Mouse (Mus musculus): ENCODE measurements around the gene Tmem265. TPM values are rescaled to one million over a fixed set of nuclear protein-coding genes. Genes with fewer than 3 reads are reported as not detected.

Tmem265 gene
- polyA plus RNA-seq, 1 experiment = not detected

DNA sequence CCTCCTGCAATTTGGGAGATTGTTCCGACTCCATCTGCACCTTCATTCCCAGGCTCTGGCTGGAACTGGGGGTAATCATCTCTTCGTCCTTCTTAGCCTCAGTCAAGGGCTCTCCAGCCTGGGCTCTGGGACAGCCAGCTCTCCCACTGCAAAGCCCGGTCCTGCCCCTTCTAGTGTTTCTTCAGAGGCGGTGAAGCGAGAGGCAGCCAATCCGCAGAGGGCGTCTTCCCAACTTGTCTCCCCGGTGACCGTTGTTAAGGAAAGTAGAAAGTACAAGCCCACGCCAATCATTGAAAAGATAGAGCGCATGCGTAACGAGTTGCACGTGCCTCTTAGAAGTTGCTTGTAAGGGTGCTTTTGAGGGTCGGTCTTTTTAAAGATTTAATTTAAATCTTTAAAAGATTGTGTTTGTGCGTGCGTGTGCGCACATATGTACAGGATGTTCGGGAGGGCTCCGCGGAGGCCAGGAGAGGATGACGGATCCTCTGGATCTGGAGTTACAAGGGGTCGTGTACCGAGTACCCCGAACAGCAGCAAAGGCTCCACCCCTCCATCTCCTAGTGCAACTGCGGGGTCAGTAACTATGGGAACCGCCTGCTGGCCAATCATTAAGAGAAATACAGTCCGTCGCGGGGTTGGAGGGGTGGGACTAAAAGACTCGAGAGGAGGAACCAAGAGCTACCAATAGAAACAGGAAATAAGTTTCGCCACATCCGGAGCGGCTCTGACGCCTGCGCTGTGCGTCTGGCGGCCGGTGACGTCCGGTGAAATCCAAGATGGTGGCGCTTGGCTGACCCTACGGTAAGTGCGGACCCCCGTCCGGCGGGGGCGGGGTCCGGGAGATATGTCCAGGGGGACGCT lies 27.1 kb downstream of the Tmem265 start, which contains the start of the genes Ccdc189 and Rnf40:
Gene Ccdc189 (minus strand): TSS at position 585 of the 861 bp plus-strand sequence.
Gene Rnf40 (plus strand): TSS at position 757 of the 861 bp plus-strand sequence.
- peak; percentile 96 to 98 for DNase-seq (ENCODE audit: extremely low spot score in 1 of 2, low spot score in 1 of 2)

DNA sequence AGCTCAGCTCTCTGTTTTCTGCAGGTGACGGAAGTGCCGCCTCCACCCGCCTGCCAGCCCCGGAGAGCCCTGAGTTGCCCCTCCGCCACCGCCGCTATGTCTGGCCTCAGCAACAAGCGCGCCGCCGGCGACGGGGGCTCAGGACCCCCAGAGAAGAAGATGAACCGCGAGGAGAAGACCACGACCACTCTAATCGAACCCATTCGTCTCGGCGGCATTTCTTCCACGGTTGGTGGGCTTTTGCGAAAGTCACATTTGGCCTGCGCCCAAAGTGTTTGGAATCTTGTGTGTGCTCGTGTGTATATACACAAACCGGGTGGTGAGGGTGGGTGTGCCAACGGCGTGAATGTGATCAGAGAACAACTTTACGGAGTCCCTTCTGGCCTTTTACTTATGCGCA lies 27.7 kb downstream of the Tmem265 start:
- no peak for DNase-seq (ENCODE audit: extremely low spot score in 1 of 2, low spot score in 1 of 2)

DNA sequence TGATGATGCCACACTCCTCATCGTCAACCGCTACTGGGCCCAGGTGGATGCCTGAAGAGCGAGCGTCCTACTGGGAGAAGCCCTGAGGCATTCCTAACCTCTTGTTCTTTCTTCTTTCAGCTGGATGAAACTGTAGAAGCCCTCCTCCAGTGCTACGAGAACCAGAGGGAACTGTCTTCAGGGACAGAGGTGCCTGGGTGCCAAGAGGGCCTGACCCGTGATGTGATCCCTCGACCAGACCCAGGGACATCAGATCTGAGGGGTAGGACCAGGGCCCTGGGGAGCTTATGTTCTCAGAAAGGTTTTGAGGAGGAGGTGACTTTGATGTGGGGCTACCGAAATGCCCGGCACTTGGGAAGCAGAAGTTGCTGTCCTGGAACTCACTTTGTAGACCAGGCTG lies 28.4 kb downstream of the Tmem265 start:
- no peak for DNase-seq (ENCODE audit: extremely low spot score in 1 of 2, low spot score in 1 of 2)

DNA sequence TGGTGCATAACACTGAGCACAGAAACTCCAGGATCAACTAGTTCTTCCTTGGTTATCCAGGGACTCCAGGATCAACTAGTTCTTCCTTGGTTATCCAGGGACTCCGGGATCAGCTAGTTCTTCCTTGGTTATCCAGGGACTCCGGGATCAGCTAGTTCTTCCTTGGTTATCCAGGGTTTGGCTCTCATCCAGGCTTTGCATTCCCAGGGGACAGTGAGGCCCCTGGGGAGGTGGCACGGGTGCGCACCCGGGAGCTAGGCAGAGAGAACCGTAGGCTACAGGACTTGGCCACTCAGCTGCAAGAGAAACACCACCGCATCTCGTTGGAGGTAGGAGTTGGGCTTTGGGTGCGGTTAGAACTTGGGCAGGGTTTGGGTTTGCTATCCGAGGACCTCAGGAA lies 29.9 kb downstream of the Tmem265 start:
- no peak for DNase-seq (ENCODE audit: extremely low spot score in 1 of 2, low spot score in 1 of 2)

DNA sequence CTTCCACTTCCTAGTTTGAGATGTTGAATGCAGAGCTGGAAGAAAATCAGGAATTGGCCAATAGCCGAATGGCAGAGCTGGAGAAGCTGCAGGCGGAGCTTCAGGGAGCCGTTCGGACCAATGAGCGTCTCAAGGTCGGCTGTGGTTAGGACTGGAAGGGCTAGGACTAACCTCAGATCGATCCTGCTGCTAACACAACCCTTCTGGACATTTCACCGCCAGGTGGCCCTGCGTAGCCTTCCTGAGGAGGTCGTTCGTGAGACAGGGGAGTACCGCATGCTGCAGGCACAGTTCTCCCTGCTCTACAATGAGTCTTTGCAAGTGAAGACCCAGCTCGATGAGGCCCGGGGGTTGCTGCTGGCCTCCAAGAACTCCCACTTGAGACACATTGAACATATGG lies 31.4 kb downstream of the Tmem265 start:
- no peak for DNase-seq (ENCODE audit: extremely low spot score in 1 of 2, low spot score in 1 of 2)

DNA sequence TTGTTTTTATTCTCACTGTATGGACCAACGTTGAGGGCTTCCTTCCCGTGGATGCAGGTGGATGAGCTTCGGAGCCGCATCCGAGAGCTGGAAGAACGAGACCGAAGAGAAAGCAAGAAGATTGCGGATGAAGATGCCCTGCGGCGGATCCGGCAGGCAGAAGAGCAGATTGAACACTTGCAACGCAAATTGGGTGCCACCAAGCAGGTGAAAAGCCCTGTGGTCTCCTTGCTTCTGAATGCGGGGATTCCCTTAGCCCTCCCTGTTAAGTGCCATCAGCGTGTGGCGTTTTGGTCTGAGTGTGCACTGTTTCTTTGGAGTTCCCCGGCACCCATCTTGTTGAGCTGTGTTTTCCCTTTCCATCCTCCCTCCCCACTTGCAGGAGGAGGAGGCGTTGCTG lies 35.6 kb downstream of the Tmem265 start:
- DNase-seq (ENCODE audit: extremely low spot score in 1 of 2, low spot score in 1 of 2) = no peak

DNA sequence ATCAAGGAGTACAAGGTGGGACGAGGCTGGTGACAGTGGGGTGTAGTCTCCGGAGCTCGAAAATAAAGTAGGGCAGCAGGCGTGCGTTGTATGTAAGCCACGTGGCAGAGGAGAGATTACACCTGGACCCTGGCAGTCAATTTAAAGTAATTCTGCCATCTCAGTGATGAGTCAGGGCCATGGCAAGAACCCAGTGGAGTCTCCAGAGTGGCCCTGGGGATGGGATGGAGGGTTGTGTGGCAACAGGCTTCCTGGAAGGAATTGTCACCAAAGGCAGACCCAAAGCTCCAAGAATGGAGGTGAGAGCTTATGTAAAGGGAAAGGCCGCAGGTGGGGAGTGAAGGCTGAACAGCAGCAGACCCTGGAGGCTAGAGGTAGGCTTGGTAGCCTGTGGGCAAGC lies 39.4 kb downstream of the Tmem265 start:
- no peak for DNase-seq (ENCODE audit: extremely low spot score in 1 of 2, low spot score in 1 of 2)

DNA sequence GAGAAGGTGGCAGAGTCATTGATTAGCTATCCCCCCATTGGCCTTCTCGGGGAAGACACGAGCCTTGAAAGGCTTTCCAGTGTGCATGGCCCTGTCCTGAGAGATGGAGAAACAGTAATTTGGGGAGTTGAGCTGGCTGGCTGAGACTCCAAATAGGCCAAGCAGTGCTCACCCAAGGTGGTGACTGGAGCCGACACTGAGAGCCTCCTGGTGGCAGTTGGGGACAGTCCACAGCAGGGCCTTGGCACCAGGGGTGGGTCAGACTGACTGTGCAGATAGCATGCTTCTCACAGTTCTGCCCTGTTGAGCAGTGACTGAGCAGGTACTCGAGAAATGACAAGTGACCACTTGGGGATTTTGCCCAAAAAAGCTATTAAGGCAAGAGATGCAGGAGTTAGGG lies 40.5 kb downstream of the Tmem265 start:
- DNase-seq (ENCODE audit: extremely low spot score in 1 of 2, low spot score in 1 of 2) = no peak

DNA sequence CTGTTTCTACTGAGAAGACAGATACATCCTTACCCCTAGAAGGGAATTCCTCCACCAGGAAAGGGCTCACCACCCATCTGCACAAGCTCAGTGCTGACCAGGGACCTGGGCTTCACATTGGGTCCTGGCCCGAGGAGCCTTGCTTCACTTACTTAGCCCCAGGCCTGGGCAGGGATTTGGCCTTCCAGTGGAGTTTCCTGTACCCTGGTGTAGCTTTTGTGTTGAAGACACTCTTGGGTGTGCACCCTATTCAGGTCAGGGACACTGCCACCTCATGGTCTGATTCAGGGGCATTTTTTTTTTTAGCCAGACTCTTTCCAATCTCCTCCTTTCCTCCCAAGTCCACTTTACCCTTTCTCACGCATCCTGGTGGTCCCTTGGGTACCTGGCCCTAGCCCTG lies 41.7 kb downstream of the Tmem265 start:
- DNase-seq (ENCODE audit: extremely low spot score in 1 of 2, low spot score in 1 of 2) = no peak

DNA sequence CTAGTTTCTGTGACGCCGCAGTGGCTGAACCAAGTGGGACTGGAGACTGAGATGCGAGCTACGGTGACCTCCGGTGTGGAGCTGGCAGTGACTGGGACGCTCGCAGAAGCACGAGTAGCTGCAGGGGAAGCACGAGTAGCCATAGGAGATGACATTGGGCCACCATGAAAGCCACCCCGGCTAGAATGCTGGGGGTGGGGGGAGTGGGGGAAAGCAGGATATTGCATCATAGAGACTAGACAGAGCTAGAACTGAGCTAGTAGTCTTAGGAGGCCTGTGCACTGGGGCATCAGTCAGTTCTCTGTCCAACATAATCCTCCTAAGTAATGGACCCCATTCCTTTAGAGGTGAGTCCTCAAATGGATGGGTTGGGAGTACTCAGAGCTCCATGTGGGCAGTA lies 43.1 kb downstream of the Tmem265 start:
- no peak for DNase-seq (ENCODE audit: extremely low spot score in 1 of 2, low spot score in 1 of 2)

DNA sequence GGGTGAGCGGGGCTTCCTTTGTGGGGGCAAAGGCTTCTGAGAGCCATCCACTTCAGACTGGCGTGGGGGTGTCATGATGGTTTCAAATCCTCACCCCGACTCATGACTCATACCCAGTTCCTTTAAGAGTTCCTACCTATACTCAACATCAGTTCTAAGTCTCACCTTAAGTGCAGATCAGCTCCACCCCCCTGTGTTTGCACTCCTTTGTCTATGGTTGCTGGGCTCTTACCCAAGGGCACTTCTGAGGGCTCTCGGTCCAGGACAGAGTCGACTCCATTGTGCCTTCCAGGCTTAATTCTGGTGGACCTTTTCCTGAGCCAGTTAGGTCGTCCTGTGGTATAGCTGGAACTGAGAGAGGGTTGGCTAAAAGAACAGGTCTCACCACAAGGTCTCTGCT lies 46.0 kb downstream of the Tmem265 start:
- DNase-seq (ENCODE audit: extremely low spot score in 1 of 2, low spot score in 1 of 2) = no peak

DNA sequence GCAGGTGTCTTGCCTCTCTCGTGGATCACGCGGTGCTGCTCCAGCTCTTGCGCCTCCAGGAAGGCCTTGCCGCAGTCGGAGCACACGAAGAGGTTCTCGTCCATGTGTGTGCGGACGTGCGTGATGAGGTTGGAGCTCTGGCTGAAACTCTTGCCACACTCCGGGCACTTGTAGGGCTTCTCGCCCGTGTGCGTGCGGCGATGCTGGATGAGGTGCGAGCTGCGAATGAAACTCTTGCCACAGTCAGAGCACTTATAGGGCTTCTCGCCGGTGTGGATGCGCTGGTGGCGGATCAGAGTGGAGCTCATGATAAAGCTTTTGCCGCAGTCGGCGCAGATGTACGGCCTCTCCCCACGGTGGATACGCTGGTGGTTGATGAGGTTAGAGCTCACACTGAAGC lies 49.8 kb downstream of the Tmem265 start:
- no peak for DNase-seq (ENCODE audit: extremely low spot score in 1 of 2, low spot score in 1 of 2)

DNA sequence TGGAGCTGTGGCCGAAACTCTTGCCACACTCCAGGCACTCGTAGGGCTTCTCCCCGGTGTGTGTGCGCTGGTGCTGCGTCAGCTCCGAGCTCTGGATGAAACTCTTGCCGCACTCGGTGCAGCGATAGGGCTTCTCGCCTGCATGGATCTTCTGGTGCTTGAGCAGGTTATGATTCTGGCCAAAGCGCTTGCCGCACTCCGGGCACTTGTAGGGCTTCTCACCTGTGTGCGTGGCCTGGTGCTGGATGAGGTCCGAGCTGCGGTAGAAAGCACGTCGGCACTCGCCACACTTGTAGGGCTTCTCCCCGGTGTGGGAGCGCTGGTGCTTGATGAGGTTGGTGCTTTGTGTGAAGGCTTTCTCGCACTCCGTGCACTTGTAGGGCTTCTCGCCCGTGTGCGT lies 50.4 kb downstream of the Tmem265 start:
- no peak for DNase-seq (ENCODE audit: extremely low spot score in 1 of 2, low spot score in 1 of 2)

DNA sequence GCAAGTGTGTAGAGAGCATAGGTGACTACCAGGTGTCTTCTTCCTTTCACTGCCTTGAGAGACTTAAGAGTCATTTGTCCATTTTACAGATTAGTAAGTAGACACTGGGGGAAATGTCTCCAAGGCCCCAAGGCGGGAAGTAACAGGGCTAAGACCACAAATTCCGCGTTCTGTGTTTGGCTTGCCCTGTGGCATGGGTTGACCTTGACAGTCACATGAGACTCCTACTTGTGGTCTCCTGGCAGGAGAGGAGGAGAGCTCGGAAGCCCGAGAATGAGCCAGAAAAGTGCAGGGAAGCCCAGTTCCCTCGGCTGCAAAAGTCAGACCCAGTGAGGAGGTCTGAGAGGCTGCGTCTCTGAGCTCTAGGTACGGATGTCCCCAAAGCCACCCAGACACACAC lies 52.3 kb downstream of the Tmem265 start:
- no peak for DNase-seq (ENCODE audit: extremely low spot score in 1 of 2, low spot score in 1 of 2)

DNA sequence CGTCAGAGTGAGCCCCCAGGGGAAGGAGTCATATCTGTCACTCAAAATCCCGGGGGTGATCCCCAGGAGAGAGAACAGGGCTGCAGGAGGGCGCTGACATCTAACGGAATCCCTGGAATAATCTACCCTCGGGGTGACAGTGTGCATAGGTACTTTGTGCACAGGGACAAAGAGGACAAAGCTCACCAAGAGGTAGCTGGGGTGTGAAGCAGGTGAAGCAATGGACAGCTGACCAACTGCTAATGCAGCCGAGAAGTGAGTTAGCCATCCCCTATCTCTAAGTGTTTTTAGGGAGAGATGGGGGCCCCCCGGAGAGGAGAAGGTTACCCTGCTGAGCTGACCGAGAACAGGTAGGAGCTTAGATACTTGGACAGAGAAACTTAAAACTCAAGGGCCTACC lies 52.9 kb downstream of the Tmem265 start:
- no peak for DNase-seq (ENCODE audit: extremely low spot score in 1 of 2, low spot score in 1 of 2)

DNA sequence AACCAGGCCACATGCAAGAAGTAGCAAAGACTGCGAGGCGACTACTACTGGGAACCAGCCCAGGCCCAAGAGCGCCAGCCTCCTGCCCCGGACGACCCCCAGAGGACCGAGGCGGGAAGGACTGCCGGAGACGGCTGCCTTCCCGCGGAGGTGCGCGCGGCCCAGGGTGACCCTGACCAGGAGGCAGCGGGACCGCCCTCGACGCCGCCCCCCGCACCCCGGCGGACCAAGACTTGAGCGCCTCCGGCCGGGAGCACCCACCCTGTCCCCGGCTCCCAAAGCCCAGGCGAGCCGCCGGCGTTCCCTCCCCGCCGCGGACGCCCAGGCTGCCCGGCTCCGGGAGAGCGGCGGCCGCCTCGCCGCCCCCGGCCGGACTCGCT lies 53.3 kb downstream of the Tmem265 start:
- DNase-seq (ENCODE audit: extremely low spot score in 1 of 2, low spot score in 1 of 2) = no peak

DNA sequence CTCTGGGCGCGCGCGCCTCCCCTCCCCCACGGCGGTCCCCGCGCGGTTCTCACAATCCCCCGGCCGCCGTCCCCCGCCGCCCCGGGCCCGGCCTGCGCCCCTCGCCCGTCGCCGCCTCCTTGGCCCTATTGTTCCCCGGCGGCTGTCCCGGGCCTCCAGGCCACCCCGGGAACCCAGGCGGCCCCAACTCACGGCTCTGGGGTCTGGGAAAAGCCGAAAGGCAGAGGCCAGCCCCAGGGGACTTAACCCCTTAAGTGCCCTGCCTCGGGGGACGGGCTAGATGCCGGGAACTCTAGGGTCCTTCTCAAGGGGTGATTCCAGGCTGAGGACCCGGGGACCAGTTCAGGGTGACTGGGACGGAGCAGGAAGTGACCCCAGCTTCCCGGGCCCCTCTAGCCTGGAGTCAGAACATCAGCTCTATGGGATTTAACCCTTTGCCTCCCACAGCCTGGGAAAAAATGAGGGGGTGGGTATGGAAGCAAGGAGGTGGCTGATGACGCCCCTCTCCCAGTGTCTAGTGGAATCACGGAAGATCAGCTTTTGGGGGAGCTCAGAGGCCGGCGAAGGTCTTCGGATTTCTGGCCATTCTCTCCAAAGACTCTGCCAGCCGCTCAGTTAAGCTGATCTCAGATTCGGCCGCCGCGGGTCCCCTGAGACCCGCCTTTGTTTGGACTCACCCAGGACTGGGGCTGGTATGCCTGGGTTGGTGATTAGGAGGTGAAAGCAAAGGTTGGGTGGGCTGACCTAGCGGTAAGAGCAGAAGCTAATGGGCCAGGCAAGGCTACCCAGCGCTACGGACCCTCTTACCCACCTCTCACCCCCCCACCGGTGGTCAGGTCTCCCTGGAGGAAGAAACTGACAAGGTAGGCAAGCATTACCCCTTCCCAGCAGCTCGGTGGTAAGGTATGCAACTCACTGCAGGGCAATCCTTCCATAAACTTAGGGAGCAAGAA lies 54.0 kb downstream of the Tmem265 start, which contains the start of gene Zfp629:
Gene Zfp629 (minus strand): TSS at position 907 of the 953 bp plus-strand sequence.
- peak; percentile 68 to 85 for DNase-seq (ENCODE audit: extremely low spot score in 1 of 2, low spot score in 1 of 2)

DNA sequence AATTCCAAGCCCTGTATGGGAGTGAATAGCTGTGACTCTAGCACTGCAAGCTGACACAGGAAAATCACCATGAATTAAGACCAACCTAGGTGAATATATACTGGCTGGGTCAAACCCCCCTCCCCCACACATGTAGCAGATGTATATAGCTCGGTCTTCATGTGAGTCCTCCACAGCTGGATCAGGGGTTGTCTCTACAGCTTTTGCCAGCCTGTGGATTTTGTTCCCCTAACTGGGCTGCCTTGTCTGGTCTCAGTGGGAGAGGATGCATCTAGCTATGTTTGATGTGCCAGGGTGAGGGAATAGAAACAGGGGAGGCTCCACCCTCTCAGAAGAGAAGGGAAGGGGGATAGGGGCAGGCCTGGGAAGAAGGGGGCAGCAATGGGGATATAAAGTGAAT lies 55.1 kb downstream of the Tmem265 start:
- no peak for DNase-seq (ENCODE audit: extremely low spot score in 1 of 2, low spot score in 1 of 2)

Measured in frontal cortex, adult 2 months (tissue).